Mouse (Mus musculus) spleen, postnatal 36 days (tissue): ENCODE measurements around the gene Xpnpep1.

Source experiments
- DNase-seq, 2 experiments: peaks; one replicate each; pipeline ENCODE4 v3.0.0; 2022; ENCODE audit warnings: low spot score in 2 of 2, mixed read lengths in 1 of 2

The Xpnpep1 gene

DNA sequence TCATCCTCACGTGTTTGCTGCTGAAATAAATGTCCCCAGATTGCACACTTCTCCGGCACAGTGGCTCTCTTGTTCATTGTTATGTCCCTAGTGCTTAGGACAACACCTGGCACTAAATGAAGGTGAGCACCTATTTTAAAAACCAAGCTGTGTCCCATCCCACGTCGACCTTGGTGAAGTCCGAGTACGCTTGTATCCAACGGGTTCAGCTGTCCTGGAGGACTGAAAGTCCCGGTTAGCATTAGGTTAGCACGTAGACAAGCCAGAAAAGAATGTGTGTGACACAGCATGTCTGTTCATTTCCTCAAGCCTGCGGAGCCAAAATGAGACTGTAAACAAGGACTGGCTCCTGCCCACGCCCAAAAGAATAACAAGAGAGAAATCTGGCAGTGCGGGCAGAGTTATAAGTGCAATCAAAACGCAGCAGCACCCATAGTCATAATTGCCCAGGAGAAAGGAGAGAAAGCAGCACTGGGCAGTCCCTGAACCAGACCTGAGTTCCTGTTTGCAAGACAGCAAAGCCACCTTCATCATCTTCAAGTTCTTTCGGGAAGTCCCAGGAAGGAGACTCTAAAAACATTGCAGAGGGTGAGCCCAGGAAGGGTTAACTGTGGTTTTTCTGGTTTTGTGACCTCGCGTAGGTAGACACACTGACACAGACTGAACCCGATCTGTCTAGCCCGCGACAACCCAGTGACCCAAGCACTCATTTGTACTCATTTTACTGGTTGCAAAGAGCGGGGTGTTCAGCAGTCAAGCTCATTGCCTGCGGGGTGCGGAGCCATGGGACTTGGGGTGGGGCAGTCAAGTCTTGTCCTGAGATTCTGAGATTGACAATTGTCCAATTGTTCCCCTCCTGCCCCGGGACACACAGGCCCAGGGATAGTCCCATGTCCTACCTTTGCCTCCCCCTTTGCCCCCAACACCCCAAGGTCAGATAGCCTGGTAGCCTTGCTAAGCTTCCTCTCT, at the start of gene Xpnpep1:
TSS of gene Xpnpep1 (minus strand) at position 51 of the 969 bp plus-strand sequence.
- no peak for DNase-seq

DNA sequence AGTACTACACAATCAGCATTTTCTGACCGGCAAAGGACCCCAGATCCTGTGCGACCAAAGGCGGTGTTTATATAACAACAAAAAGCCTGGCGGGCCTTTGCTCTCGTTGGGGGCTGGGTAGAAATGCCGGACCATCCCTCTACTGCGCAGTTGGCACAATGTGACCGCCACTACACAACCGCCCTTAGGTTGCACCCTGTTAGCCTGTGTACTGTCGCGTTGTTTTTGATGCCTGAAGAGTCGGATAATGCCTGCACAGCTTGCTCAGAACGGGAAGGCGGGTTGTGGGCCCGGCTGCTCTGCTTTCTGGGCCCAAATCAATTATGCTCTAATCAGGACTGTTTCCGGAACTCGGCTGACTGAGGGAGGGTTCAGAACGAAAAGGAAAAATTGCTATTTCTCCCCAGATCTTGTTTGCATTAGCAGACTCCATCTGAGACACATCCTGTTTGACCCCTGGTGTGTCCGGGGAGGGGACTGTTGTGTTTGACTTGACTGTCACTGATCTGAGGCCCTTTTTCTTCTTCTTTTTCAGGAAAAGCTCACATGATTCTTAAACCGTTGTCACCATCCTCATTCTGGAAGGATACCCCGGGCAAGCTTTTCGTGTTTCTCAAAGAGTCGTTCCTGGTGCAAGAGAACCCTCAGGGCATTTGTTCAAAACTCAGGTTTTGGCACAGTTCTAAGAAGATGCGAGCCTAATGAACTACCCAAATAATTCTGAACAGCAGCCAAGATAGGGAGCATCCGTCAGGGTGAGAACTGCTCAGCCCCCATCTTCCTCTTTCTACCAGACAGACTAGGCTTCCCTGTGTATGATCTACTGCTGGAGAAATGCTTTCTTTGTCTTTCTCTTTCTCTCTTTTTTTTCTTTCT, 47.5 kb upstream of the Xpnpep1 start:
- DNase-seq, result no peak

DNA sequence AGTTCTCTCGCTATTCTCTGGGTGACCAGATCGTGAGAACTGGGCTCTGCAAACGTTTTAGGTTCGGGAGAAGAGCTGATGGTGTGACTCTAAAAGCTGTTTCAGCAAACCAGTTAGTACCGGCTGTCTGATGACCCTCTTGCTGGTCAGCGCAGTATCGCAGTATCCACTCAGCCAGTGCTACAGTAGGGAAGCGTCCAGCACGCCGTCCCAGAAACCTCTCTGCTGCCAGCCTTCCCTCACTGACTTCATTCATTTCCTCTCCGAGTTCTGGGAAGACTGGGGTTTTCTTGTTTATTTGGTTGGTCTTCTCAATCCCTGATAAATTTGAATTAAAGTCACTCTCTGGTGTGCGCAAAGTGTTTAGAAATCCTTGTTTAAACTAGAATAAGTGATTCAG, 46.8 kb upstream of the Xpnpep1 start:
- no peak for DNase-seq

- no peak for DNase-seq
Measured at GRCm38 (mm10) chr19:53084735-53085134, 44.7 kb upstream of the Xpnpep1 start.

DNA sequence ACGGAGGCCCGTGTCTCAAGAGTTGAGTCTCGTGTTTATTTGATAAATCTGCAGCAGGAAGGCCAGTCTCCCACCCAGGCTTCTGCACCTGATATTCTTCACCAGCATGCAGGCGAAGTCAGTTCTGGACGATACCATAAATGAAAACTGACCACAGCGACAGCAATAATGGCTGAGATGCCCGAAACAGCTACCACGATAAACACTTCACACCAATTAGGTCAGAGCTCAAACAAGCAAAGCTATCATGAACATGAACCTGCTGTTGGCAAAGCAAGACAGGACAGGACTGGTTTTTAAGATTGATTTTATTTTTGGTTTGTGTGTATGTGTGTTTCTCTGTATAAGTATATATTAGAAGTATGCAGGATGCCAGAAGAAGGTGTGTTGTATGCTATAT, 42.8 kb upstream of the Xpnpep1 start:
- no peak for DNase-seq

DNA sequence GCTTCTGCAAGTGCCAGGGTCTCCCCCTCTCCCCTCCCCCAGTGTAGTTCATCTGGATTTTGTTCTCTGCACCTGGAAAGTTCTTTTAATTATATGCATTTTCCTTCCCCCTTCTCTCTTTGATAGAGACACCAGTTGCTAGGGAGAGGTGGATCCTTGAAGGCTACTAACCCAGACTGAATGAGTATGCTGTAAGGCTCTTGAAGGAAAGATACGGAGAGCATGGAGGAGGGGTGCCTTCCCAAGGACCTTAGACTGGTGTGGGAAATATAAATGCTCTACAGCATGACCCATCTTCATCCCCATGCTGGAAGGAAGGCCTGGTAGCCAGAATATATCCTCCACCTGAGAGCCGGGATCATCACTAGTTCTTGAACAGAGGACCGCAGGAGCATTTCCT, 41.3 kb upstream of the Xpnpep1 start:
- no peak for DNase-seq

DNA sequence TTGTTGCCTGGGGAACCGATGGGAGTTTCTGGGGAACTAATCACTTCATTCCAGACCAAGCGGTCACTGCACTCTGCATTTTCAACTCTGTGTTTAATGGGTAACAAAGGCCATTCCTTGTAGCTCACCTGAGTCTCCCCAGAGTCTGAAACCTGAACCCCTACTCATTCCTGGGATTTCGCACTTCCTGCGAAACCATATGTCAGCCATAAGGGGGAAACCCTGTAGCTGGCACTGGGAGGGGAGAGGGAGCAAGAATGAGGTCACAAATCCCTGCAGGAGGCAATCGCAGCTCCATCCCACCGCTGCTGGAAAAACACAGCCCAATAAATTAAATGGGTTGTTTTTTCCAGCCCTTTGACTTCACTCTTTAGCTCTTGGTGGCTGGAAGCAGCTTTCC, 40.9 kb upstream of the Xpnpep1 start:
- no peak for DNase-seq

DNA sequence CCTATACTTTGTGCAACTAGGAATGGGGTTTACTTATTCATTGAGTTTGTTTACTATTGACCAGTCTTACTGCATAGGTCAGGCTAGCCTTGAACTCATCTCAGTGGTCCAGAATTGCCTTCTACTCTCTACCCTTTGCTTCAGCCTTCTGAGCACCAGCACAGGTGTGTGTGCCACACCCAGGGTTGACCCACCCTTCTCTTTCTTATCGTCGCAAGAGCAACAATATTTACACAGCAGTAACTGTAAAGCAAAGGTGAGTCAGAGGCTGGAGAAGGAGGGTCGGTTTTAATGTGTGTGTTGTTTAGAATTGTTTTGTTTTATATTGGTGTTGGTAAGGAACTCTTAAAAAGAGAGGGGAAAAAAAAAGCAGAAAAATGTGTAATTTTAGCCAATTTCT, 40.5 kb upstream of the Xpnpep1 start:
- DNase-seq, result no peak

DNA sequence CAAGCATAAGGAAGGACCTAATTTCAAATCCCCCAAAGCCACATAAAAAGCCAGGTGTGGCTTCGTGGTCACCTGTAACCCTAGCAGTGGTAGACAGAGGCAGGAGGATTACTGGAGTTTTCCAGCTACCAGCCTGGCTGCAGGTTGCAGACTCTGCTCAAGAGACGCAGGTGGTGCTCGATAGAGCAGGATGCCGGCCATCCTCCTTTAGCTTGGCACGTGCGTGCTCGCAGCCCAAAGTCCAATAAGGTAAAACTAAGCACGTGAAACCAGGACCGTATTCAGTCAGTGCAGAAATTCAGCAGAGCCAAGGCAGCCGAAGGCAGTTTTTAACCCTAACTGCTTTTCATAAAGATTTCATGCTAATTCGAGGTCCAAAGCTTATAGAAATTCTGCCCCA, 40.0 kb upstream of the Xpnpep1 start:
- DNase-seq, result no peak

- DNase-seq, result no peak
Measured at GRCm38 (mm10) chr19:53078271-53079085, 38.5 kb upstream of the Xpnpep1 start.

GRCm38 (mm10) chr19:53077278-53077677, 37.3 kb upstream of the Xpnpep1 start:
- no peak for DNase-seq

GRCm38 (mm10) chr19:53076238-53076981, 36.4 kb upstream of the Xpnpep1 start:
- no peak for DNase-seq

- DNase-seq, result no peak
Measured at GRCm38 (mm10) chr19:53075896-53076237, 35.9 kb upstream of the Xpnpep1 start.

DNA sequence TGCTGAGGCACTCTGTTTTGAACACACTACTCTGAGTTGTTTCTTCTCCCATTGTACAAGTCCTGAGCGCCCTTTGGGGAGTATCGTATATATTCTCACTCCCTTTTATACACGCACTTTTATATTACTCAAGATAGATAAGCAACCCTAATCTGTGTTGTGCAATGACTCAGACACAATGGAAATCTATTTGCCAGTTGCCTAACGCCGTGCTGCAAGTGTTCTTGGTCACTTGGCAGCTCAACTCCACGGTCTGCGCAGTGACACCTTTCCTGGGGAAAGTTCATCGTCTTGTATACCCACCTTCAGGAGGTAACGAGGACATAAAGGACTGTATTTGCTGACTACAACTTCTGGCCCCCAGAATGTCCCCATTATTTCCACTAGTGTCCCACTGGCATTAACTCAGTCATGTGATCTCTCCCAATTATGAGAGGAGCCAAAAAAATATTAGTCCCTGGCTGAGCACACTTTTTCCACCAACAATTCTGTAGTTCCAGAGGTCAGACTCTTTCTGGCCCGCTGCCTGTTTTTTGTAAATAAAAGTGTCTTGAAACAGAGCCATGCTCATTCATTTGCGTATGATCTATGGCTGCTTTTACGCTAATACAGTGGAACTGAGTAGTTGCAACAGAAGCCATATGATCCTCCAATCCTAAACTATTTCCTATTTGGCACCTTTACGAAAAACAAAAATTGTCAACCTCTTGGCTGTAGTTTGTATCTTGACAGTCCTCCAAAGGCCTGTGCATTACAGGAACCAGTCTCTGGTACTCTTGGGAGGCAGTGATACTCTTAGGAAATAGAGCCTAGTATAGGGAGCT, 35.1 kb upstream of the Xpnpep1 start:
- DNase-seq, result no peak

DNA sequence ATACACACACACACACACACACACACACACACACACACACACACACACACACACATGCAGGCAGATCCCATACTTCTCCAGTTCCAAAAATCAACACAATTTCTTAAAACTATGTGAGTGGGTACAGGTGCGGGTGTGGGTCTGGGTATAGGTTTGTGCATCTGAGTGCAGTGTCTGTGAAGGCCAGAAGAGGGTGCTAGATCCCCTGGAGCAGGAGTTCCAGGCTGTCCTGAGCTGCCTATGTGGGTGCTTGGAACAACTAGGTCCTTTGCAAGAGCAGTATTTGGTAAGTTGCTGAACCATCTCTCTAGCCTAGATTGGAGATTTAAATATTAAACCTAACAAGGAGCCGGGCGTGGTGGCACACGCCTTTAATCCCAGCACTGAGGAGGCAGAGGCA, 33.5 kb upstream of the Xpnpep1 start:
- no peak for DNase-seq

- no peak for DNase-seq
Measured at GRCm38 (mm10) chr19:53072406-53072805, 32.4 kb upstream of the Xpnpep1 start.

DNA sequence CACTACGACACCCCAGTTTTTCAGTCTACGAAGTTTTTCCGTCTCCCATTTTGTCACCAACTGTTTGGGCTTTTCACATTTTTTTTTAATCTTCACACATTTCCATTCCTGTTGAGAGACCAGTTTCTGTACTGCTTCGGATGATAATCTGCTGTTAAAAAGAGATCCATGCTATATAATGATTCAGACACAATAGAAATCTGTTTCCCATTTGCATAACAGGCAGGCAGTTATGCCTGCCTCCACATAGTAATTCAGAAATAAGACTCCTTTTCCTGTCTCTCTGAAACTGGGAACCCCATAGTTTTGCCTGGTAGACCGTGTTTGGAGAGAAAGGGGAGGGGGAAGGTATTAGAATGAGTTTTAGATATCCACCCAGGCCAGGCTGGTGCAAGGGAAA, 31.6 kb upstream of the Xpnpep1 start:
- no peak for DNase-seq

DNA sequence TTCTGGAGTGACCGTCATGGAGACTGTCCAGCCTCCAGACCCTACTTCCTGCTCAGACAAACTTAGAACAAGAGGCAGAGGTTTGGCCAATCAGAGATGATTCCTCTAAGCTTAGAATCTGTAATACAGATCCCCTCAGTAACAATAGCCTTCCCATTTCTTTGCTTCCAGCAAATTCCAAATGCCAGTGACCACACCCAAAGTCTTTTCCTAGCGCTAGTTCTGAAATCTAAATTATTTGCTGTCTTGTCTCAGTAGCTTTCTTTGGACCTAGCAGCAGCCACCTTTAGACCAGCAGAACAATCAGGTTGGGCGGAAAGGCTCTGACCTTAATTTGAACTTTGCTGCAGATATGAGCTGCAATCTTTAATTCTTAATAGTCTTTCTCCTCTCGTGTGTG, 30.9 kb upstream of the Xpnpep1 start:
- DNase-seq, result no peak

GRCm38 (mm10) chr19:53069451-53069850, 29.4 kb upstream of the Xpnpep1 start:
- DNase-seq, result no peak

GRCm38 (mm10) chr19:53066934-53067333, 26.9 kb upstream of the Xpnpep1 start:
- DNase-seq, result no peak
